Mouse (Mus musculus) kidney, embryonic 15.5 days (tissue): ENCODE results near the gene Mrpl54. TPM values are rescaled to one million over a fixed set of nuclear protein-coding genes. Genes with fewer than 3 reads are reported as not detected.

Experiments used
- ATAC-seq: fragments of 200-750 bp; cut with Nextera tagmentation; replicated peaks from 2 replicates; pipeline ENCODE4 v1.8.0; 2017; ENCODE audit warnings: moderate TSS enrichment; ENCODE audit not compliant: low FRiP score
- H3K27ac ChIP-seq: fragments of 300-500 bp; sonication (generic); 2 replicates; pipeline ENCODE4 v1.5.1; 2015; ENCODE audit warnings: mild to moderate bottlenecking, inconsistent platforms
- H3K27me3 ChIP-seq: fragments of 300-500 bp; sonication (generic); 2 replicates; pipeline ENCODE4 v1.6.1; 2015; ENCODE audit warnings: inconsistent platforms
- H3K36me3 ChIP-seq: fragments of 300-500 bp; sonication (generic); 2 replicates; pipeline ENCODE4 v1.6.1; 2015; ENCODE audit warnings: inconsistent platforms
- H3K4me1 ChIP-seq: fragments of 300-500 bp; sonication (generic); 2 replicates; pipeline ENCODE4 v1.6.1; 2015; ENCODE audit warnings: inconsistent platforms
- H3K4me2 ChIP-seq: fragments of 300-500 bp; sonication (generic); 2 replicates; pipeline ENCODE4 v1.6.1; 2015; ENCODE audit warnings: moderate library complexity, mild to moderate bottlenecking, inconsistent platforms
- H3K4me3 ChIP-seq: fragments of 300-500 bp; sonication (generic); replicated peaks from 2 replicates; pipeline ENCODE4 v1.5.1; 2015; ENCODE audit warnings: mild to moderate bottlenecking, inconsistent platforms
- H3K9ac ChIP-seq: fragments of 300-500 bp; sonication (generic); 2 replicates; pipeline ENCODE4 v1.6.1; 2015; ENCODE audit warnings: mild to moderate bottlenecking, inconsistent platforms
- H3K9me3 ChIP-seq: fragments of 300-500 bp; sonication (generic); replicated peaks from 2 replicates; pipeline ENCODE4 v1.6.1; 2016; ENCODE audit warnings: inconsistent platforms
- WGBS: fragments of 180-500 bp; shearing (Covaris S2); methylation state at CpG from one replicate; pipeline ENCODE4 v1.1.7; 2015; ENCODE audit warnings: mixed read lengths; 5-methylcytosine and 5-hydroxymethylcytosine counted together
- polyA plus RNA-seq: library from polyadenylated mRNA; unstranded; fragments of >200 nt; fragmentation: Nextera tagmentation; extraction: Ambion mirVana; gene quantifications from 2 replicates; pipeline ENCODE4 v1.2.1, GENCODE M21; 2015

Mrpl54 gene
- polyA plus RNA-seq, 1 experiment from 2014 or later: 230 TPM

DNA sequence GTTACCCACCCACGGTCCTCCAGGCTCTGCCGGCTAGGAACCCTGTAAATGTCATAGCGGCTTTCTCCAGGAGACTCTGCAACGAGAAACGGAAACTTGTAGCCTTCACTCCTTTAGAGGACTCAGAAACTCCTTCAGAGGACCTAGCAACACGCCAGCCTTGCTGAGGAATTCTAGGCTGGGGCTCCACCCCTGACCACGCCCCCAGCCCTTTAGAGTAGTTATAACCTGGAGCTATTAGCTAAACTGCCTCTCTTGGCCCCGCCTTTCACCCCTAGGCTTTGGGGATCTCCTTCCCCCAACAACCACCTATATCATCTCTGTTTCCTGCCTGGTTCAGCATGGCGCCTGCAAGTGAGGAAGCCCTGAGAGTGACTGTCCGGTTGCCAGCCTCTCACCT lies 12.8 kb upstream of the Mrpl54 start:
- Histone ChIP-seq H3K9me3 (no peaks in the 10 kb centered on the region; the same call in 1 of the 2 replicates), H3K4me3 (no peak overlapping the region), H3K27ac (no peak overlapping the region), H3K36me3 (peaks cover 8% of the 10 kb centered on the region), H3K4me1 (peaks cover 20% of the 10 kb centered on the region), H3K4me2 (peak overlapping the region; percentile 18; the same call in 1 of the 2 replicates), H3K9ac (no peak overlapping the region), H3K27me3 (peaks cover 34% of the 10 kb centered on the region)
- ATAC-seq: no peak
- WGBS: 31% methylated on average over 10 of the region's 10 CpGs

- H3K4me1 ChIP-seq: peaks cover 6% of the 10 kb centered on the region
- peaks cover 18% of the 10 kb centered on the region; the same call in 1 of the 2 replicates for H3K27me3 ChIP-seq
- no peak overlapping the region for H3K4me3 ChIP-seq
- H3K27ac ChIP-seq: no peak overlapping the region
- H3K4me2 ChIP-seq: no peak overlapping the region
- no peaks in the 10 kb centered on the region; the same call in 1 of the 2 replicates for H3K9me3 ChIP-seq
- H3K36me3 ChIP-seq: peaks cover 26% of the 10 kb centered on the region
- WGBS: 84% methylated on average over 22 of the region's 22 CpGs
- no peak for ATAC-seq
- H3K9ac ChIP-seq: no peak overlapping the region
These were observed 10.9 kb upstream of the Mrpl54 start for GRCm38 (mm10) chr10:81277676-81278075.

- Histone ChIP-seq H3K27ac (no peak overlapping the region), H3K4me1 (peaks cover 6% of the 10 kb centered on the region), H3K36me3 (peaks cover 59% of the 10 kb centered on the region), H3K9ac (no peak overlapping the region), H3K4me2 (no peak overlapping the region), H3K9me3 (no peaks in the 10 kb centered on the region; the same call in 1 of the 2 replicates), H3K27me3 (no peaks in the 10 kb centered on the region), H3K4me3 (no peak overlapping the region)
- ATAC-seq: no peak
- 94% methylated on average over 19 of the region's 19 CpGs for WGBS
These were observed 7.1 kb upstream of the Mrpl54 start for GRCm38 (mm10) chr10:81273842-81274241.

- ATAC-seq: no peak
- Histone ChIP-seq H3K9ac (no peak overlapping the region), H3K4me2 (no peak overlapping the region), H3K9me3 (no peaks in the 10 kb centered on the region; the same call in 1 of the 2 replicates), H3K4me3 (no peak overlapping the region), H3K27ac (no peak overlapping the region), H3K36me3 (peaks cover 59% of the 10 kb centered on the region), H3K4me1 (peaks cover 12% of the 10 kb centered on the region), H3K27me3 (no peaks in the 10 kb centered on the region)
- WGBS: 95% methylated on average over 21 of the region's 21 CpGs
These were observed 5.6 kb upstream of the Mrpl54 start for GRCm38 (mm10) chr10:81272356-81272755.

DNA sequence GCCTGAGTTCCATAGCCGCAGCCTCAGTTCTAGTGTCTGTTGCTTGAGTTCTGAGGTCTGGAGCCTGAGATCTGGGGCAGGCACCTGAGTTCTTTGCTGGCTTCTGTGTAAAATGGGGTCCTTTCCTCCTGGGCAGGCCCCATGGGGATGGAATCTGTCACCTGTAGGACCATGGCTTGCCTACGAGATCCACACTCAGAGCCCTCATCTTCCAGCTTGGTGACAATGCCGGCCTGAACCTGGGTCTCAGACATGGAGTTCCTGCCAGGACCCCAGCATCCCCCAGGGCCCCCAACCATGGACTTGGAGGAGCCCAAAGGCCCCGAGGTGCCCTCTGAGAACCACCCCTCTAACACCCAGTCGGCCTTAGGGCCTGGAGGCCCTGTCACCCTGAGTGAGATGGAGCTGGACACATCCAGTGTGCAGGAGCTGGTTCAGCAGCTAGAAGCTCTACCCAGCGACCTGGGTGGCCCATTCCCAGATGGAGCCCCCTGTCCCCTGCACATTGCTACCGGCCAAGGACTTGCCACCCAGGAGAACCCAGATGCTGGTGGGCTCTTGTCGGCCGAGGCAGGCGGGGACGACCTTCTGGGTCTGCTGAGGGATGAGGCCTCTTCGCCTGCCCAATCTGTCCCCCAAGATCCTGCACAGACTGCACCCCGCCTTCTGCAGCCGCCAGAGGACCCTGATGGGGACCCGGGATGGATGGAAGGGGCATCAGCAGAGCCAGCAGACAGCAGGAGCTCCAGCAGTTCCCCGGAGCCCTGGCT lies 2.1 kb upstream of the Mrpl54 start:
- 83% methylated on average over 16 of the region's 16 CpGs for WGBS
- peak overlapping the region; percentile 90 for H3K9ac ChIP-seq
- ATAC-seq: no peak
- no peaks in the 10 kb centered on the region for H3K27me3 ChIP-seq
- peak overlapping the region; percentile 71 for H3K4me3 ChIP-seq
- peaks cover 20% of the 10 kb centered on the region for H3K4me1 ChIP-seq
- H3K36me3 ChIP-seq: peaks cover 62% of the 10 kb centered on the region
- H3K27ac ChIP-seq: peak overlapping the region; percentile 61; the same call in 1 of the 2 replicates
- peak overlapping the region; percentile 85 for H3K4me2 ChIP-seq
- no peaks in the 10 kb centered on the region for H3K9me3 ChIP-seq

GRCm38 (mm10) chr10:81268056-81268455 lies 1.3 kb upstream of the Mrpl54 start:
- 3% methylated on average over 23 of the region's 23 CpGs for WGBS
- Histone ChIP-seq H3K4me3 (peak overlapping the region; percentile 71), H3K9me3 (no peaks in the 10 kb centered on the region), H3K27me3 (no peaks in the 10 kb centered on the region), H3K4me2 (peak overlapping the region; percentile 85), H3K4me1 (peaks cover 20% of the 10 kb centered on the region), H3K9ac (peak overlapping the region; percentile 90), H3K36me3 (peaks cover 62% of the 10 kb centered on the region), H3K27ac (peak overlapping the region; percentile 61; the same call in 1 of the 2 replicates)
- ATAC-seq: peak; percentile 41; the same call in 1 of the 2 replicates

DNA sequence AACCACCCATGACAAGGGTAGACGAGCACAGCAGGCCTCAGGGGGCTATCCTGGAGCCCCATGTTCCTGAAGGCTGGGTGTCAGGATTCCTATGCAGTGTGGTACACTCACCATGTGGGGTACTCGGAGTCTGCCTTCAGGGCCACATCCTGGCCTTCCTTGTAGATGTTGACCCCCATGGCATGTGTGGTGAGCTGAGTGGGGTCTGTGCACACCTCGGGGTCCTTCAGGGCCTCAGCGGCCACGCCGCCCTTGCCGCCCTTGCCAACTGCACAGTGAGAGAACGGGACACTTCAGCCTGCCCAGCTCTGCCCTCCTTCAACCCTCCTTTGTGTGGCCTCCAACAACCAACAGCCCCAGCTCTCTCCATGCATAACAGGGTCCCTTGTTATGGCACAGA lies 1.2 kb downstream of the Mrpl54 start:
- Histone ChIP-seq H3K9ac (peak overlapping the region; percentile 16; the same call in 1 of the 2 replicates), H3K27me3 (peaks cover 5% of the 10 kb centered on the region; the same call in 1 of the 2 replicates), H3K4me2 (peak overlapping the region; percentile 75), H3K4me1 (peaks cover 20% of the 10 kb centered on the region), H3K27ac (no peak overlapping the region), H3K4me3 (peak overlapping the region; percentile 80), H3K36me3 (peaks cover 54% of the 10 kb centered on the region), H3K9me3 (no peaks in the 10 kb centered on the region)
- WGBS: 92% methylated on average over 8 of the region's 8 CpGs
- no peak for ATAC-seq

DNA sequence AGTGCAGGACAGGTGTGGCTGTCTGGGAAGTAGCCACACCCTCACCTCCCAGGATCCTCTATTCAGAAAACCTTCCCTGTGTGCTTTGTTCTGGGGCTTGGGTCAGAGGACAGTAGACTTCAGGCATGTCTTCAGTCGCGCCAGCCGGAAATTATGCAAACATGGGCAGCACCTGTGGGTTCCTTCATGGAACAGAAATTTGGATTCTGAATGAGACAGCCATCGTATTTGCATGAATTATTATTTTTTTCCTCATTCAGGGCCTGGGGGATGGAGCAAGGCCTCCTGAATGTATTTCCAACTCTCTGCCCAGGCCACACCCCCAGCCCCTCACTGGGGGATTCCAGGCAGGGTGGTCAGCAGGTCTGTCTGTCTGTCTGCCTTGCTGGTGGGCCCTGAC lies 5.7 kb downstream of the Mrpl54 start:
- no peak for ATAC-seq
- H3K27ac ChIP-seq: no peak overlapping the region
- H3K4me1 ChIP-seq: peaks cover 32% of the 10 kb centered on the region
- H3K36me3 ChIP-seq: peaks cover 42% of the 10 kb centered on the region
- H3K4me3 ChIP-seq: no peak overlapping the region
- WGBS: 92% methylated on average over 4 of the region's 4 CpGs
- H3K4me2 ChIP-seq: no peak overlapping the region
- H3K9ac ChIP-seq: no peak overlapping the region
- peaks cover 49% of the 10 kb centered on the region for H3K27me3 ChIP-seq
- no peaks in the 10 kb centered on the region for H3K9me3 ChIP-seq

DNA sequence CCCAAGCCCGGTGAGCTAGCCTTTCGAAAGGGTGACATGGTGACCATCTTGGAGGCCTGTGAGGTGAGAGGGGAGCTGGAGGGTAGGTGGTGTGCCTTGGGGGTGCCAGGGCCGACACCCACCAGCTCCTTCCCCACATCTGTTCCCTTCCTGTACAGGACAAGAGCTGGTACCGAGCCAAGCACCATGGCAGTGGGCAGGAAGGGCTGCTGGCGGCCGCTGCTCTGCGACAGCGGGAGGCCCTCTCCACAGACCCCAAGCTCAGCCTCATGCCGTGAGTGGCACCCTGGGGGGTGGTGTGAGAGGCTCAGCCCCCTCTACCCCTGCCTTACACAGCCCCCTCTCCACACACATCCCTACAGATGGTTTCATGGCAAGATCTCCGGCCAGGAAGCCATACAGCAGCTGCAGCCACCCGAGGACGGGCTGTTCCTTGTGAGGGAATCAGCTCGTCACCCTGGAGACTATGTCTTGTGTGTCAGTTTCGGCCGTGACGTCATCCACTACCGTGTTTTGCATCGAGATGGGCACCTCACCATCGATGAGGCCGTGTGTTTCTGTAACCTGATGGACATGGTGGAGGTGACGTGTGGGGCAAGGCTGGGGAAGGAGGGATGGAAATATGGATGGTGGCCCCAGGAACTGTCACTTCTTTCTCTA lies 7.4 kb downstream of the Mrpl54 start:
- 0 out of 2 replicates have a peak overlapping the region, but pooled peaks have one; percentile 1 for H3K9ac ChIP-seq
- H3K27me3 ChIP-seq: peaks cover 57% of the 10 kb centered on the region
- H3K4me3 ChIP-seq: no peak overlapping the region
- H3K27ac ChIP-seq: no peak overlapping the region
- H3K4me1 ChIP-seq: peaks cover 24% of the 10 kb centered on the region
- H3K36me3 ChIP-seq: peaks cover 30% of the 10 kb centered on the region
- 39% methylated on average over 21 of the region's 21 CpGs for WGBS
- no peak overlapping the region for H3K4me2 ChIP-seq
- no peak for ATAC-seq
- H3K9me3 ChIP-seq: no peaks in the 10 kb centered on the region

DNA sequence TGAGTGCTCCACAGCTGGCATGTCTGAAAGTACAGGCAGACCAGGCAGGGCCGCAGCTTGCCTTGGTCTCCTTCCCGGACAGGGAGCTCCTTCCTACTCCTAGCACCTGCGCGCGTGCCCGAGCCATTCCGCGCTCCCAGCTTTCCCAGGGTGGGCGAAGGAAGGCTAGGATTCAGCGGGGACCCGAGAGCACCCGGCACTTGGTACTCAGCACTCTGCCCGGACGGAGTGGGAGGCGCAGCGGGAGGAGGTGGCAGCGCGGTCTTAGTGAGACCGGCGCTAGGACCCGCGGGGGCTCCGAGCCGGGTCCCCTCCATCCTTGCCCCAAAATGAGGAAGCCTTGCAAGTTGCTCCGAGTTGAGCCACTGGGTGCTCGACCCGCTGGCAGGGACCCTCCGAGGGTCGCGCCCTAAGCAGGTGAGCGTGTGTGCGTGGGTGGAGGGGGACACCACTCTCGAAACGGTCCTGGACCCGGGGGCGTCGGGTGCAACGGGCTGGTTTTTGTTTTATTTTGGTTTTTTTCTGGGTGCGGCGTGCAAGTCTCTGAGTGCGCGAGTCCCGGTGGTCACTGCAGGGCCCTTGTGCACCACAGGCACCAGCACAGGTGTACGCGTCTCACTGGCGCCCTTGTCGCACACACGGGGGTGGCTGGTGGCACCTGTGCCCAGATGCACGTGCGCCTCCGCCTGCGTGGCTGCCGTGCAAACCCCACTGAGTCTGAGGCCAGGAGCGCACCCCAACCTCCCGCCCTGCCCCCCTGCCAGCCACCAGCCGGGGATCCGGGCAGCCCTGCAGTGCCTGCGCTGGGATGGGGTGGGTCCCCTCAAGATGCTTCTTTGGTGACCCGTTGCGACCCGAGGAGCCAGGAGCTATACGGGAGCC lies 9.3 kb downstream of the Mrpl54 start:
- Histone ChIP-seq H3K27ac (no peak overlapping the region), H3K9ac (peak overlapping the region; percentile 56), H3K4me1 (peaks cover 34% of the 10 kb centered on the region), H3K9me3 (no peaks in the 10 kb centered on the region), H3K4me2 (peak overlapping the region; percentile 94), H3K4me3 (peak overlapping the region; percentile 53), H3K36me3 (peaks cover 11% of the 10 kb centered on the region), H3K27me3 (peaks cover 75% of the 10 kb centered on the region)
- WGBS: 1% methylated on average over 62 of the region's 62 CpGs
- ATAC-seq: no peak

DNA sequence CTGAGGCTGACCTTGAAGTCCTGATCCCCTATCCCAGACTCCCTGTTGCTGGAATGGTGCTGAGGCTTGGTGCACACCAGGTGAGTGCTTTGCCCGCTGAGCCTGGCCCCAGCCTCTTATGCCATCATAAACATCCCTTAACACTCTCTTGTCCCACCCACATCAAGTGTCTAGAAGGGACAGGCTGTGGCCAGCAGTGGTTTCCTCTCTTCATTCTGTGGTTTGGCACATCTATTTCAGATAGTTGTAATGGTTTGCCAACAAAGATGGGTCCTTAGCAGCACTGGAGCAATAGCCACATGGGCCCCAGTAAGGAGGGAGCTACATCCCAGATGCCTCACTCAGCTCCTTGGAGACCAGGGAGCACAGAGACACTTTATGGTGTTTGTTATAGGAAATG lies 11.8 kb downstream of the Mrpl54 start:
- ATAC-seq: no peak
- no peaks in the 10 kb centered on the region for H3K9me3 ChIP-seq
- 78% methylated on average over 1 of the region's 1 CpGs for WGBS
- H3K27me3 ChIP-seq: peaks cover 84% of the 10 kb centered on the region
- no peak overlapping the region for H3K4me3 ChIP-seq
- no peak overlapping the region for H3K4me2 ChIP-seq
- no peaks in the 10 kb centered on the region for H3K36me3 ChIP-seq
- H3K4me1 ChIP-seq: peaks cover 39% of the 10 kb centered on the region
- H3K27ac ChIP-seq: no peak overlapping the region
- H3K9ac ChIP-seq: no peak overlapping the region
